Mouse (Mus musculus): ENCODE data around the gene Gm20388. TPM values are rescaled to one million over a fixed set of nuclear protein-coding genes. Genes with fewer than 3 reads are reported as not detected.

Gm20388 gene
- polyA plus RNA-seq, 1 experiment: 18.7 TPM

DNA sequence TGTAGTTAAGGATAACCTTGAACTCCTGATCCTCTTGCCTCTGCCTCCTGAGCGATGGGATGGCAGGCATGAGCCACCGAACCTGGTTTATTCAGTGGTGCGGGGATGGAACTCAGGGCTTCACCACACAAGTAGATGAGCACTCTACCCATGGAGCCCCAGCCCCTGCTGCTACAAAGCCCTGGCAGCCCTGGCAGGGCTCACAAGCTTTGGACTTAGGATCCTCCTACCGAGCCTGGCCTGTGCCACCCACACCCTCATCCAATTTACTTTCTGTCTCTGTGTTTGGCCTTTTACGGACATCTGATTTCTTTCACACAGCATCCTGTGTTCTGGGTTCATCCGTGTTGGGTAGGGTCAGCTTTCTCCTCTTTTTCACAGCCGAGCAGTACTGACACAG lies 406.1 kb downstream of the Gm20388 start:
- Histone ChIP-seq H3K4me3 (replicated peaks; ENCODE audit: insufficient read depth, low read depth, low read length) (no peak overlapping the region), H3K27me3 (ENCODE audit: control insufficient read depth, insufficient read depth, low read length) (no peaks in the 10 kb centered on the region), H3K4me1 (ENCODE audit: control insufficient read depth, insufficient read depth, low read length) (0 out of 2 replicates have a peak, but pooled peaks cover 2% of the 10 kb centered on the region), H3K27ac (ENCODE audit: insufficient read depth, low read length) (no peak overlapping the region)
- no peak for TF ChIP-seq POLR2A (IDR thresholded peaks at IDR 0.05; ENCODE audit: borderline replicate concordance, insufficient read depth, low read length)
- no peak for TF ChIP-seq CTCF (IDR thresholded peaks at IDR 0.05; ENCODE audit: borderline replicate concordance, insufficient read depth, low read depth, low read length)
- WGBS: 83% methylated on average over 7 of the region's 7 CpGs
- DNase-seq: no peak

DNA sequence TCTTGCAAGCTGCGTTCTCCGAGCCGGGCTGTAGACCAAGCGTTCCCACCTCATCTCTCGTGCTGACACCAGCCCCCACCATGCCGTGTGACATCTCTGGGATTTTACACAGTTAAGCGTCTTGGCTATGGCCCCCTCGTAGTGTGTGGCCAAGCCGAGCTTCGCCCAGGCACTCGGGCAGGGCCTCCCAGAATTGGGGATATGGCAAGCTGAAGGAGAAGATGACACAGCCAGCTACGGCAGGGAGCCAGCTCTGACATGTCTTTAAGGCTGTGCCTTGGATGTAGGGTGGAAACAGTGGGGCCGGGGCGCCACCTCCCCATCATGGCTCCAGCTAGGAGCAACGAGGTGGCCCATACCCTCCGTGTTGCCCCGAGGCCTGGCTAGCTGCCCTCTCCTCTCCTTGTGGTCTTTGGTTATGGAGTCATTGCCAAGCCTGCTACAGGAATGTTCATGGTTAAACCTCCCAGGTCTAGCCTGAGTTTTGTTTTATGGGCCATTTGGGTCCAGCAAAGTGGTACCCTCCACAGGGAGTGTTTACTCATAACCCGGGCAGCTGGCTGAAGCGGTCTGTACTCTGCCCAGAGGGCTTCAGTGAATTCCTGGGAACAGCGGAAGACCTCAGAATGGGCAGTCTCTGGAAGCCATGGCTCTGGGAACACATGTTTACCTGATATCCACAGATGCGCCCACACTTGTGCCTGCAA lies 406.6 kb downstream of the Gm20388 start:
- WGBS: 83% methylated on average over 21 of the region's 21 CpGs
- no peak overlapping the region for H3K4me3 ChIP-seq (replicated peaks; ENCODE audit: insufficient read depth, low read depth, low read length)
- no peak for DNase-seq
- H3K27me3 ChIP-seq (ENCODE audit: control insufficient read depth, insufficient read depth, low read length): no peaks in the 10 kb centered on the region
- no peak overlapping the region for H3K27ac ChIP-seq (ENCODE audit: insufficient read depth, low read length)
- TF ChIP-seq POLR2A (IDR thresholded peaks at IDR 0.05; ENCODE audit: borderline replicate concordance, insufficient read depth, low read length): no peak
- H3K4me1 ChIP-seq (ENCODE audit: control insufficient read depth, insufficient read depth, low read length): 0 out of 2 replicates have a peak, but pooled peaks cover 2% of the 10 kb centered on the region

DNA sequence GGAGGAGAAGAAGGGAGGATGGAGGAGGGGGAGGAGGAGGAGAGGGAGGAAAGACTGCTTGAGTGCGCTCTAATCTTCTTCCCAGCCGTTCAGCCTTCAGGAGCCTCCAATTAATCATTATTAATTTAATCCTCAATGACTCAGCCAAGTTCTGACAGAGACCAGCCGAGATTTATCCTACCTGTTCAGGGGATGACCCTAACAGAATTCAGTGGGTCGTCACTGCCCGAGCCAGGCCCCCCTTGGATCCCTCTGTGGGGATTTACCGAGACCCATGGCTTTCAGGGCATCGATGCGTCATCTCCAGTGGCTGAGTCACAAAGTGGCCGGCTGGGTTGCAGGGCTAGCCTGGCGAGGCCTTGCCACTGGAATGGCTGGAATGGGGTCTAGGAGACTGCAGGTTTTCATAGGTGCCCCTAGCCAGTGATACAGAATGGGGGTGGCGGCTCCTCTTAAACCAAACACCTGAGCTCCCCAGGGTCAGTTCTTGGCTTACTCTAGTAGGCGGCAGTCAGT lies 407.9 kb downstream of the Gm20388 start:
- Histone ChIP-seq H3K27ac (ENCODE audit: insufficient read depth, low read length) (no peak overlapping the region), H3K4me3 (replicated peaks; ENCODE audit: insufficient read depth, low read depth, low read length) (no peak overlapping the region), H3K27me3 (ENCODE audit: control insufficient read depth, insufficient read depth, low read length) (no peaks in the 10 kb centered on the region), H3K4me1 (ENCODE audit: control insufficient read depth, insufficient read depth, low read length) (0 out of 2 replicates have a peak, but pooled peaks cover 2% of the 10 kb centered on the region)
- WGBS: 87% methylated on average over 12 of the region's 12 CpGs
- no peak for DNase-seq
- TF ChIP-seq POLR2A (IDR thresholded peaks at IDR 0.05; ENCODE audit: borderline replicate concordance, insufficient read depth, low read length) (no peak), CTCF (IDR thresholded peaks at IDR 0.05; ENCODE audit: borderline replicate concordance, insufficient read depth, low read depth, low read length) (no peak)

DNA sequence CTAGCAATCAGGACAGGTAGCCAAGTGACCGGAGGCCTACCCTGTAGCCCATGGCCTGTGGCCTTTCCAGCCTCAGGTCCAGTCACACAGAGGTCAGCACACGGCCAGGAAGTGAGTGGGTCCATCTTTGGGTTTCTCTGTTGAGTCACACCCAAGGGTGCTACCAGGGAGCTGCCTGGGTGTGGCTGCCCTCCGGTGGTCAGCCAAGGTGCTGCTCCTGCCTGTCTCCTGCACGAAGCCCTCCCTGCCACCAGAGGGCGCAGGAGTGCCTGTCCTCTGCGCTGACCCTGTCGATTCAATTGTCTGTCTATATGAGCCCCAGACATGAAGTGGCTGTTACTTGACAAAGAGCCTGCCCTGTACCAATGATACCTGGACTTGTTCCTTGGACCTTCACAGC lies 408.8 kb downstream of the Gm20388 start:
- Histone ChIP-seq H3K4me1 (ENCODE audit: control insufficient read depth, insufficient read depth, low read length) (0 out of 2 replicates have a peak, but pooled peaks cover 2% of the 10 kb centered on the region), H3K27me3 (ENCODE audit: control insufficient read depth, insufficient read depth, low read length) (no peaks in the 10 kb centered on the region), H3K4me3 (replicated peaks; ENCODE audit: insufficient read depth, low read depth, low read length) (no peak overlapping the region), H3K27ac (ENCODE audit: insufficient read depth, low read length) (no peak overlapping the region)
- DNase-seq: peak; percentile 77 to 86
- 20% methylated on average over 7 of the region's 7 CpGs for WGBS
- peak; percentile 100 for TF ChIP-seq CTCF (IDR thresholded peaks at IDR 0.05; ENCODE audit: borderline replicate concordance, insufficient read depth, low read depth, low read length)
- TF ChIP-seq POLR2A (IDR thresholded peaks at IDR 0.05; ENCODE audit: borderline replicate concordance, insufficient read depth, low read length): no peak

DNA sequence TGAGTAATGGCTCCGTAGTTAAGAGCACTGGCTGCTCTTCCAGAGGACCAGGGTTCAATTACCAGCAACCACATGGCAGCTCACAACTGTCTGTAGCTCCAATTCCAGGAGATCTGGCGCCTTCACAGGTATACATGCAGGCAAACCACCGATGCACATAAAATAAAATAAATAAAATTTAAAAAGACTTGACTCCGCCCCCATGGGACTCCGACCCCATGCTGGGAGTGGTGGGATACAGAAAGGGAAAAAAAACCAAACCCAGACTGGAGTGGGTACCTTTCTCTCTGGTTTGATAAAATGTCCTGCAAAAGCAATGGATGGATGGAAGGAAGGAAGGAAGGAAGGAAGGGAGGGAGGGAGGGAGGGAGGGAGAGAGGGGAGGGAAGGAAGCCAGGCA lies 409.5 kb downstream of the Gm20388 start:
- TF ChIP-seq CTCF (IDR thresholded peaks at IDR 0.05; ENCODE audit: borderline replicate concordance, insufficient read depth, low read depth, low read length): no peak
- no peak for TF ChIP-seq POLR2A (IDR thresholded peaks at IDR 0.05; ENCODE audit: borderline replicate concordance, insufficient read depth, low read length)
- no peak for DNase-seq
- no peak overlapping the region for H3K4me3 ChIP-seq (replicated peaks; ENCODE audit: insufficient read depth, low read depth, low read length)
- H3K4me1 ChIP-seq (ENCODE audit: control insufficient read depth, insufficient read depth, low read length): 0 out of 2 replicates have a peak, but pooled peaks cover 2% of the 10 kb centered on the region
- H3K27me3 ChIP-seq (ENCODE audit: control insufficient read depth, insufficient read depth, low read length): no peaks in the 10 kb centered on the region
- WGBS: 92% methylated on average over 5 of the region's 5 CpGs
- H3K27ac ChIP-seq (ENCODE audit: insufficient read depth, low read length): no peak overlapping the region

DNA sequence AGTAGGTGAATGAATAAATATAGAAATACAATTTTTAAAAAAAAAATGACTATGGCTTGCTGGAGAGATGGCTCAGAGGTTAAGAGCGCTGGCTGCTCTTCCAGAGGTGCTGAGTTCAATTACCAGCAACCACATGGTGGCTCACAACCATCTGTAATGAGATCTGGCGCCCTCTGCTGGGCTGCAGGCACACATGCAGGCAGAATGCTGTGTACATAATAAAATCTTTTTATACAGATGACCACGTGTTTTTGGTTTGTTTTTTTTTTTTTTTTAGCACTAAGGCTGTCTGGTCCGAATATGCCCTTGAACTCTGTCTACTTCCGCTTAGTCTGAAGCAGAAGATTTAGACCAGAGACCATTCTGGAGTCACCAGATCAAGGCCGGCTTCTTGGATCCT lies 411.1 kb downstream of the Gm20388 start:
- Histone ChIP-seq H3K27me3 (ENCODE audit: control insufficient read depth, insufficient read depth, low read length) (no peaks in the 10 kb centered on the region), H3K27ac (ENCODE audit: insufficient read depth, low read length) (no peak overlapping the region), H3K4me1 (ENCODE audit: control insufficient read depth, insufficient read depth, low read length) (peaks cover 10% of the 10 kb centered on the region), H3K4me3 (replicated peaks; ENCODE audit: insufficient read depth, low read depth, low read length) (no peak overlapping the region)
- no peak for DNase-seq
- peak; percentile 57 for TF ChIP-seq CTCF (IDR thresholded peaks at IDR 0.05; ENCODE audit: borderline replicate concordance, insufficient read depth, low read depth, low read length)
- no peak for TF ChIP-seq POLR2A (IDR thresholded peaks at IDR 0.05; ENCODE audit: borderline replicate concordance, insufficient read depth, low read length)
- 68% methylated on average over 6 of the region's 6 CpGs for WGBS

DNA sequence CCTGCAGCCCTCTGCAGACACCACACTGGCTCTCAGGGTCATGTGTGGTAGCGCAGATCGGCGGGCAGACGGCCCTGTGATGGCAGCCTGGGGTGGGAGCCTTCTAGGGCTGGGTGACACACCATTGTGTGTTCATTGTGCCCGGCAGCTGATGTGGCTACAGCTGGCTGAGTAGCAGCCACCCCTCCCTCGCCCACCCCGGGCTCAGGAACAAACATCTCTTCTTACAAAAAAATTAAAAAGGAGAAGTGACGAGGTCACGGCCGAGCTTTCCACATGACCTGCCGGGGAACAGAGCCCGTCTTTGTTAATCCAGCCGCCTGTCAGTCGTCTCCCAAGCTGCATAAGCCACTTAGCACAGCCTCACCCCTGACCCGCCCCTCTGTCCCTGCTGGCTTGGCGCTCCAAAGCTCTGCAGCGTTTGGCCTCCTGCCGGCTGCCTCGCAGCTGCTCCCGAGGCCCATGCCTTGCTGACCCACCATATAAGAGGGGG lies 412.4 kb downstream of the Gm20388 start:
- DNase-seq: peak in 1 of 2 experiments; percentile 63
- TF ChIP-seq POLR2A (IDR thresholded peaks at IDR 0.05; ENCODE audit: borderline replicate concordance, insufficient read depth, low read length) (no peak), CTCF (IDR thresholded peaks at IDR 0.05; ENCODE audit: borderline replicate concordance, insufficient read depth, low read depth, low read length) (no peak)
- no peaks in the 10 kb centered on the region for H3K27me3 ChIP-seq (ENCODE audit: control insufficient read depth, insufficient read depth, low read length)
- no peak overlapping the region for H3K4me3 ChIP-seq (replicated peaks; ENCODE audit: insufficient read depth, low read depth, low read length)
- WGBS: 61% methylated on average over 20 of the region's 20 CpGs
- peaks cover 12% of the 10 kb centered on the region for H3K4me1 ChIP-seq (ENCODE audit: control insufficient read depth, insufficient read depth, low read length)
- peak overlapping the region; percentile 38; the same call in 1 of the 2 replicates for H3K27ac ChIP-seq (ENCODE audit: insufficient read depth, low read length)

DNA sequence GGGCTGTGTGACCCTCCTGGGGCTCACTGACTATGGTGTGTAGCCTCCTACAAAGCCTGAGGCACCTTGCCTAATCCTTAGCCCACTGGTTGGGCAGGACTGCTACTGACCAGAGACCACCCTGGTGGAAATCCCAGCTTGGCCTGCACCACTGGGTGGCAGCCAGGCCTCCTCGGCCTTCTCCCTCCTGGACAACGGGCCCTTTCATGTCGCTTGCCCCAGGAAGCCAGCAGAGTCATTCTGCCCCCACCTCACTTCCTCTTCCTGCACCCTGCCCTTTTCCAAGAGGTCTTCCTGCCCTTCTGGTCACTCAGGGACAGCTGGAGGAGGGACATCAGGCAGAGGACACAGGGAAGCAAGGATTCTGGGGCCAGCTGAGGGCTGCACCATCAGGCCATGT lies 413.9 kb downstream of the Gm20388 start:
- Histone ChIP-seq H3K27me3 (ENCODE audit: control insufficient read depth, insufficient read depth, low read length) (no peaks in the 10 kb centered on the region), H3K4me3 (replicated peaks; ENCODE audit: insufficient read depth, low read depth, low read length) (no peak overlapping the region), H3K27ac (ENCODE audit: insufficient read depth, low read length) (no peak overlapping the region; the same call in 1 of the 2 replicates), H3K4me1 (ENCODE audit: control insufficient read depth, insufficient read depth, low read length) (peaks cover 19% of the 10 kb centered on the region)
- 44% methylated on average over 3 of the region's 3 CpGs for WGBS
- TF ChIP-seq CTCF (IDR thresholded peaks at IDR 0.05; ENCODE audit: borderline replicate concordance, insufficient read depth, low read depth, low read length) (no peak), POLR2A (IDR thresholded peaks at IDR 0.05; ENCODE audit: borderline replicate concordance, insufficient read depth, low read length) (no peak)
- no peak for DNase-seq
